Mouse (Mus musculus) liver, embryonic 14.5 days (tissue): ENCODE results near the gene Olfr125. TPM values are rescaled to one million over a fixed set of nuclear protein-coding genes. Genes with fewer than 3 reads are reported as not detected.

Source experiments
- ATAC-seq: fragments of 200-750 bp; cut with Nextera tagmentation; 2 replicates; pipeline ENCODE4 v1.8.0; 2017; ENCODE audit warnings: moderate number of reproducible peaks, mild to moderate bottlenecking, moderate library complexity; ENCODE audit not compliant: insufficient read depth
- DNase-seq, 3 experiments: peaks; one replicate each; pipeline ENCODE4 v3.0.0-alpha.2; 2012 to 2013; ENCODE audit warnings: low read depth in 3 of 3, low spot score in 3 of 3
- H3K27ac ChIP-seq: fragments of 300-500 bp; sonication (generic); 2 replicates; pipeline ENCODE4 v1.5.1; 2014; ENCODE audit warnings: moderate library complexity, mild to moderate bottlenecking, control low read depth, inconsistent platforms
- H3K27me3 ChIP-seq: fragments of 300-500 bp; sonication (generic); 2 replicates; pipeline ENCODE4 v1.6.1; 2014; ENCODE audit warnings: mild to moderate bottlenecking, low read length, moderate library complexity; ENCODE audit not compliant: control insufficient read depth, insufficient read depth
- H3K36me3 ChIP-seq: fragments of 300-500 bp; sonication (generic); replicated peaks from 2 replicates; pipeline ENCODE4 v1.6.1; 2014; ENCODE audit warnings: low read depth; ENCODE audit not compliant: control insufficient read depth, insufficient read depth
- H3K4me1 ChIP-seq, 2 experiments: fragments of 200-500 bp in 1 of 2; fragments of 300-500 bp in 1 of 2; sonication (generic) in 1 of 2; replicated peaks; 2 replicates each; pipeline ENCODE4 v1.6.1; 2012 to 2014; ENCODE audit warnings: antibody characterized with exemption in 1 of 2, inconsistent platforms in 1 of 2, low read length in 1 of 2; ENCODE audit not compliant: control insufficient read depth in 2 of 2, insufficient read depth in 2 of 2
- H3K4me2 ChIP-seq: fragments of 300-500 bp; sonication (generic); 2 replicates; pipeline ENCODE4 v1.6.1; 2014; ENCODE audit warnings: low read depth, mild to moderate bottlenecking, control low read depth, moderate library complexity
- H3K4me3 ChIP-seq, 2 experiments: fragments of 200-500 bp in 1 of 2; fragments of 300-500 bp in 1 of 2; sonication (generic) in 1 of 2; 2 replicates each; pipeline ENCODE4 v1.5.1; 2012 to 2014; ENCODE audit warnings: low read depth in 2 of 2, low read length in 2 of 2, mild to moderate bottlenecking in 2 of 2, control low read depth in 1 of 2, inconsistent platforms in 1 of 2, moderate library complexity in 1 of 2; ENCODE audit not compliant: insufficient read depth in 1 of 2
- H3K9ac ChIP-seq: fragments of 300-500 bp; sonication (generic); replicated peaks from 2 replicates; pipeline ENCODE4 v1.6.1; 2014; ENCODE audit warnings: mild to moderate bottlenecking, control low read depth, moderate library complexity
- H3K9me3 ChIP-seq: fragments of 300-500 bp; sonication (generic); 2 replicates; pipeline ENCODE4 v1.6.1; 2016; ENCODE audit warnings: low read length, mixed read lengths; ENCODE audit not compliant: control insufficient read depth
- CTCF ChIP-seq: IDR thresholded peaks from 2 replicates; pipeline ENCODE4 v1.5.1; 2016; ENCODE audit warnings: antibody characterized with exemption, low read depth, control low read depth
- EP300 ChIP-seq: IDR thresholded peaks from 2 replicates; pipeline ENCODE4 v1.6.1; 2016; ENCODE audit warnings: antibody characterized with exemption, low read depth
- WGBS: fragments of 180-500 bp; shearing (Covaris S2); extraction: QIAGEN DNeasy Blood & Tissue Kit; methylation state at CpG from one replicate; pipeline ENCODE4 v1.1.7; 2014; ENCODE audit not compliant: insufficient replicate concordance; 5-methylcytosine and 5-hydroxymethylcytosine counted together
- polyA plus RNA-seq, 2 experiments: library from polyadenylated mRNA; depleted of rRNA in 1 of 2; stranded (reverse) in 1 of 2; unstranded in 1 of 2; fragments of >200 nt; fragmentation: Nextera tagmentation in 1 of 2; extraction: Ambion mirVana in 1 of 2; gene quantifications; 2 replicates each; pipeline versions ENCODE4 v1.2.1 to v1.2.3; 2012 to 2014

Gene Olfr125
- polyA plus RNA-seq (2012; rRNA removed): not detected in 2 replicates
- not detected in 2 replicates for polyA plus RNA-seq (2014; fragmentation: Nextera tagmentation; extraction: Ambion mirVana)

DNA sequence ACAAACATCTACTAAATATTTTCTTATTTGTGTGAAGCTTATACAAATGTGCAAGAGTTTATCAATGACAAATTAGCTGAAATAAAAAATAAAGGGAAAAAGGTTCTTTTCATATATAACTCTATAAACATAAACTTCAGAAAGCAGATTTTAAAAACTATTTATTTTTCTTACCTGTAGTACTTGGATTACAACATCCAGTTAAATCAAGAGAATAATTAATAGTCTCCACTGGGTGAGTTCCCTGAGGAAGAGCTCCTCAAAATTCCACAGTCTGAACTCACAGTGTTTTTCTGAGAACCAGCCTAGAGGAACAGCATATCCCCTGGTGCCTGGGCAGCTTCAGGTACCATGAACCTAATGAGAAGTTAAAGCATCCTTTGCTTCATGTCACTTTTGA lies at the start of gene Olfr125:
Gene Olfr125, plus strand, starts transcription at position 301 of the 400 bp plus-strand sequence.
- TF ChIP-seq CTCF (no peak), EP300 (no peak)
- no peak within 1 kb of the TSS for H3K4me3 ChIP-seq
- H3K27ac ChIP-seq: no peak within 1 kb of the TSS
- DNase-seq (no peak), ATAC-seq (no peak)
- H3K36me3 ChIP-seq: no peaks in the 10 kb centered on the region
- no peak within 1 kb of the TSS for H3K4me2 ChIP-seq
- no peaks in the 10 kb centered on the region for H3K9me3 ChIP-seq
- H3K27me3 ChIP-seq: no peaks in the 10 kb centered on the region
- no peaks in the 10 kb centered on the region for H3K4me1 ChIP-seq
- no peak within 1 kb of the TSS for H3K9ac ChIP-seq

DNA sequence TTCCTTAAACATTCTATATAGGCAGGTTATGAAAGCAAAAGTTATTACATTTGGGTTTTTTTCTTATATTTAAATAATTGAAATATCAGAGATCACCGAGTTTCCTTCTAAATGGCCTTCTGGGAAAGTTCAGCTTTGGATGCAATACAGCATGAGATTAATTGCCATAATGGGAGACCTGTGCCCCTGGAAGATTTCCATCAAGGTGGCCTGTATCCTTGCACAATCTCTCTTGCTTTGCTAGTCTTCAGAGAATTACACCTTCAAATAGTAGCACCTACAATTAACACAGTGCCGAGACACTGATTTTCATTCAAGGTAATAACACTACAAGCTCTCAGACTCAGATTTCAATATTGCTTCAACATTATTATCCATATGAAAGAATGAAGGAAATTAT lies 39.5 kb upstream of the Olfr125 start, which contains the start of gene Olfr123:
Gene Olfr123, plus strand, starts transcription at position 301 of the 400 bp plus-strand sequence.
- DNase-seq: no peak
- WGBS: 62% methylated on average over 2 of the region's 2 CpGs
- Histone ChIP-seq H3K4me1 (no peaks in the 10 kb centered on the region), H3K9me3 (no peaks in the 10 kb centered on the region), H3K27ac (no peak within 1 kb of the TSS), H3K27me3 (no peaks in the 10 kb centered on the region), H3K4me2 (no peak within 1 kb of the TSS), H3K4me3 (no peak within 1 kb of the TSS), H3K9ac (no peak within 1 kb of the TSS), H3K36me3 (no peaks in the 10 kb centered on the region)
- no peak for ATAC-seq
- TF ChIP-seq CTCF (no peak), EP300 (no peak)

DNA sequence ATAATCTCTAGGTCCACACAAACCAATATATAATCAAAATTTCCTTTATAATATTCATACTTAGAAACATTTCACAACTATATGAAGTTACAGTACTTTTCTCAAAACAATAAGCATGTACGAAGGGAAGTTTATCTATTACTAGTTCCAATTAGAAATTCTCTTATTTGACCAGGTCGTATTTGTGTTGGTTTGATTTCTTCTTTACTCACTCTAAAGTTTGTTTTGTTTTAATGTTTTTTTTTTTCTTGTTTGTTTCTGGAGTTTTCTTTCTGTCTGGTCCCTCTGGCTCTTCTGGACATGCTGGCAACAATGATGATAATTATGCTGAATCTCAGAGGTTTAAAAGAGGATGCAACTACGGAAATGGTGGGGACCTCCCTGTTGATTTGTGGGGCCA lies 33.2 kb upstream of the Olfr125 start, which contains the start of gene Olfr124:
Gene Olfr124, plus strand, starts transcription at position 301 of the 400 bp plus-strand sequence.
- Histone ChIP-seq H3K9me3 (no peaks in the 10 kb centered on the region), H3K4me1 (no peaks in the 10 kb centered on the region), H3K27me3 (no peaks in the 10 kb centered on the region), H3K9ac (no peak within 1 kb of the TSS), H3K27ac (no peak within 1 kb of the TSS), H3K4me3 (no peak within 1 kb of the TSS), H3K36me3 (no peaks in the 10 kb centered on the region), H3K4me2 (no peak within 1 kb of the TSS)
- no peak for ATAC-seq
- no peak for TF ChIP-seq CTCF
- TF ChIP-seq EP300: no peak
- DNase-seq: no peak
- WGBS: 57% methylated on average over 3 of the region's 3 CpGs

GRCm38 (mm10) chr17:37847183-37847582 lies 14.4 kb downstream of the Olfr125 start, which contains the start of gene Olfr126:
Olfr126 (plus strand) TSS chr17:37847483.
- TF ChIP-seq EP300 (no peak), CTCF (no peak)
- Histone ChIP-seq H3K4me1 (no peaks in the 10 kb centered on the region), H3K9me3 (no peaks in the 10 kb centered on the region), H3K9ac (no peak within 1 kb of the TSS), H3K4me3 (no peak within 1 kb of the TSS), H3K36me3 (no peaks in the 10 kb centered on the region), H3K27ac (no peak within 1 kb of the TSS), H3K4me2 (no peak within 1 kb of the TSS), H3K27me3 (no peaks in the 10 kb centered on the region)
- ATAC-seq: no peak
- no peak for DNase-seq

DNA sequence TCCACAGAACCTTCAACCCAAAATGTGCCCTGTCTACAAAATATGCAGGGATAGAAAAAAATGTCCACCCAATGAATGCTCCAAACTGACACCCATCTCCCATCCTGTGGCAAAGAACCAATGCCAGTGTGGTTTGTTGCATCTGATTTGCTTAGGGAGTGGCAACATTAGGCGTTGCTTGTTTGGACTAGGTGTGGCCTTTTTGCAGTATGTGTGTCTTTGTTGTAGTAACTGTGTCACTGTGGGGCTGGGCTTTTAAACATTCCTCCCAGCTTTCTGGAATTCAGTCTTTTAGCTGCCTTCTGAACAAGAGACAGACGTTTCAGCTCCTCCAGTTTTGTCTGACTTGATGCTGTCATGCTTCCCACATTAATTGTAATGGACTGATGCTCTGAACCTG lies 31.2 kb downstream of the Olfr125 start:
- no peak for TF ChIP-seq EP300
- no peak for TF ChIP-seq CTCF
- ATAC-seq: no peak
- Histone ChIP-seq H3K4me3 (no peak overlapping the region), H3K27me3 (no peaks in the 10 kb centered on the region), H3K36me3 (no peaks in the 10 kb centered on the region), H3K4me1 (no peaks in the 10 kb centered on the region), H3K27ac (no peak overlapping the region), H3K9ac (no peak overlapping the region), H3K9me3 (no peaks in the 10 kb centered on the region), H3K4me2 (no peak overlapping the region)
- WGBS: 27% methylated on average over 2 of the region's 2 CpGs
- no peak for DNase-seq
